8 mouse cellular contexts compared by ENCODE assay signal in the genomic region with DNA sequence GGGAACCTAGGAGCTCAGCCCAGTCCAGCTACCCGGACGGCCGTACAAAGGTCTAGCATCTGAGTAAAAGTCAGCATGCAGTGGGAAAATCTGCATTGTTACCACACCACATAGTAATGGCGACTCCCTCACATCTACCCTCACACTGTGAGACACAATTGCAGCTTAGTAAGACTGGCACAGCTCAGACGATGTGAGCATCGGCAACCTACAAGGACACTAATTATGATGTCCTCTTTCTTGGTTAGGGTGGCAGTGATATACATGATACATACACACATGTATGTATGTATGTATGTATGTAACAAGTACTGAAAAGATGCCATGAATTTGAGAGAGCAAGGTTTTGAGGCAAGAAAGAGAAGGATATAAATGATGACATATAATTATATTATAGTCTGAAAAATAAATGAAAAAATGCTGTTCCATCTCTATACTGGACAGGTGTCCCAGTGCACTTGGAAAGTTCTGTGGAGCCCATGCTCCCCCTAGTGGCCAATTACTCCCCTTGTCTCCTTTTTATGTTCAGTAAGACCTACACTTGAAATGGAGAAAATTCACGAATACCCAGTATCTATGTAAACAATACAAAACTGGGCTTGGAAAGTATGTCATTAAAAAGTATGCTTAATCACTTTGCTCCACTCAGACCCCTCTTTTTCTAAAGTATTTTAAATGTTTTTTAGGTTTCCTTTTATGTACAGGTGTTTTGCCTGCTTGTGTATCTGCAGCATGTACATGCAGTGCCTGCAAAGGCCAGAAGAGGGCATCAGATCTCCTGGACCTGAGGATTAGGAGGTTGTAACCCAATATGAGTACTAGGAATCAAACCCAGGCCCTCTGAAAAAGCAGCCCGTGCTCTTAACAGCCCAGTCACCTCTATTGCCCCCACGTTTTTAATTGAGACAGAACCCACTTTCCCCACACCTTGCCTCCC. TPM values are rescaled to one million over a fixed set of nuclear protein-coding genes. Genes with fewer than 3 reads are reported as not detected.
DNase-seq lines count a peak whose midpoint lies in the region; ATAC-seq and TF ChIP-seq lines count a peak whose summit lies in the region.
"Had no signal": no experiment of that assay in that cellular context is flagged by ENCODE, and none has a peak within 500 bp of the region (broad histone marks: within the 10 kb centered on the region; RNA-seq: fewer than 3 reads in every experiment).

No protein-coding gene starts in this region.

- peaks cover 3 to 12% of the 10 kb centered on the region in 2 experiments for H3K36me3 ChIP-seq in CH12.LX (replicated peaks in 1 of 2; ENCODE audit: control insufficient read depth in 1 of 2, insufficient read depth in 1 of 2, low read length in 1 of 2)
- no peaks in the 10 kb centered on the region for H3K36me3 ChIP-seq in liver, postnatal 0 days (replicated peaks; ENCODE audit: insufficient read depth, low read length)
- H3K36me3 ChIP-seq: hindbrain, embryonic 15.5 days had no signal

- no peak for TF ChIP-seq POLR2A in CH12.LX (IDR thresholded peaks at IDR 0.05; ENCODE audit: low read depth, low read length)

- no peak overlapping the region for H3K4me3 ChIP-seq in CH12.LX (replicated peaks in 1 of 3; ENCODE audit: low read depth in 2 of 3, low read length in 2 of 3, poor library complexity in 1 of 3)
- H3K4me3 ChIP-seq in liver, postnatal 0 days (ENCODE audit: low read depth, low read length): no peak overlapping the region
- H3K4me3 ChIP-seq: hindbrain, embryonic 15.5 days had no signal

- H3K4me2 ChIP-seq in CH12.LX (ENCODE audit: insufficient read depth, low read depth, poor library complexity, severe bottlenecking): no peak overlapping the region
- H3K4me2 ChIP-seq in liver, postnatal 0 days (ENCODE audit: low read depth, low read length): no peak overlapping the region
- H3K4me2 ChIP-seq: hindbrain, embryonic 15.5 days had no signal

- dilution Hi-C loops in CH12.LX (cut with MboI; ENCODE audit: extremely low pct_ligation_motif_present, extremely low pct_unique_long_range_greater_than_20kb, low sequenced_read_pairs): no loop called here

- peak; percentile 31 to 76 for TF ChIP-seq CTCF in CH12.LX (conservative IDR thresholded peaks at IDR 0.05 in 1 of 2, IDR thresholded peaks at IDR 0.05 in 1 of 2; ENCODE audit: low read depth in 2 of 2, low read length in 2 of 2)
- peak; percentile 73 for TF ChIP-seq CTCF in liver, postnatal 0 days (IDR thresholded peaks at IDR 0.05; ENCODE audit: low read depth)

- no peak overlapping the region for H3K9ac ChIP-seq in CH12.LX (ENCODE audit: insufficient read depth, low read depth)
- no peak overlapping the region for H3K9ac ChIP-seq in liver, postnatal 0 days (replicated peaks)
- H3K9ac ChIP-seq: hindbrain, embryonic 15.5 days had no signal

- DNase-seq in CH12.LX (ENCODE audit: extremely low read depth): peak; percentile 64
- DNase-seq in Muller cell, postnatal 12 days (ENCODE audit: inconsistent ontology term): peak; percentile 25
- DNase-seq in cerebellum, adult 8-10 months: peak; percentile 59
- peak; percentile 21 to 33 for DNase-seq in frontal cortex, postnatal 10 days (ENCODE audit: low spot score in 2 of 2)
- peak; percentile 80 for DNase-seq in kidney, postnatal 10 days
- DNase-seq in liver, postnatal 0 days: peak; percentile 58
- peak; percentile 51 for DNase-seq in right cerebral cortex, postnatal 14 days

- no peaks in the 10 kb centered on the region for H3K79me2 ChIP-seq in CH12.LX (replicated peaks; ENCODE audit: control insufficient read depth, extremely low read depth, insufficient read depth, poor library complexity, severe bottlenecking)

- TF ChIP-seq RAD21 in CH12.LX (IDR thresholded peaks at IDR 0.05; ENCODE audit: low read depth, low read length): peak; percentile 82

- in situ Hi-C loops in CH12.LX (cut with MboI; ENCODE audit: low pct_ligation_motif_present, low pct_unique_long_range_greater_than_20kb, low sequenced_read_pairs): no loop called here

- H3K9me3 ChIP-seq in CH12.LX (replicated peaks; ENCODE audit: low read length): no peaks in the 10 kb centered on the region
- no peaks in the 10 kb centered on the region for H3K9me3 ChIP-seq in liver, postnatal 0 days (ENCODE audit: low read length)
- H3K9me3 ChIP-seq: hindbrain, embryonic 15.5 days had no signal

- H3K27me3 ChIP-seq in CH12.LX (replicated peaks): no peaks in the 10 kb centered on the region
- H3K27me3 ChIP-seq in liver, postnatal 0 days (ENCODE audit: insufficient read depth, low read length): no peaks in the 10 kb centered on the region
- H3K27me3 ChIP-seq: hindbrain, embryonic 15.5 days had no signal

- H3K4me1 ChIP-seq in CH12.LX (ENCODE audit: control insufficient read depth in 1 of 2, insufficient read depth in 2 of 2): peaks cover 0 to 5% of the 10 kb centered on the region in 2 experiments; a peak in 1 of 4 replicates
- no peaks in the 10 kb centered on the region for H3K4me1 ChIP-seq in liver, postnatal 0 days (ENCODE audit: insufficient read depth)
- H3K4me1 ChIP-seq: hindbrain, embryonic 15.5 days had no signal

- WGBS in liver, postnatal 0 days (ENCODE audit: insufficient replicate concordance): 84% methylated on average over 9 of the region's 9 CpGs

- H3K27ac ChIP-seq in CH12.LX (ENCODE audit: insufficient read depth, low read depth): no peak overlapping the region
- no peak overlapping the region for H3K27ac ChIP-seq in liver, postnatal 0 days (ENCODE audit: low read depth)
- H3K27ac ChIP-seq: hindbrain, embryonic 15.5 days had no signal

- TF ChIP-seq EP300 in CH12.LX (IDR thresholded peaks at IDR 0.05; ENCODE audit: low read length): no peak
- no peak for TF ChIP-seq EP300 in liver, postnatal 0 days (IDR thresholded peaks at IDR 0.05; ENCODE audit: low read depth)

- no peak for ATAC-seq in liver, postnatal 0 days

TF ChIP-seq in CH12.LX, 34 proteins besides CTCF, POLR2A, EP300 and RAD21:
- TF ChIP-seq JUND (conservative IDR thresholded peaks at IDR 0.05; ENCODE audit: low read depth, low read length) (no peak), SMC3 (IDR thresholded peaks at IDR 0.05; ENCODE audit: low read depth, low read length) (peak; percentile 60), ZC3H11A (IDR thresholded peaks at IDR 0.05; ENCODE audit: low read depth, low read length) (0 out of 2 replicates have a peak, but pooled peaks have one; percentile 1)
TF ChIP-seq in CH12.LX: peak in this region for 2.

RNA-seq across cellular contexts. Expression of a gene that starts 57.5 kb away (rescaled TPM):
- total RNA-seq in CH12.LX (2012; rRNA removed) (13.4 and 14.5 TPM in 2 replicates), CH12.LX (2014; rRNA removed) (28.3 and 30.8 TPM in 2 replicates)
- polyA plus RNA-seq in CH12.LX (2012; ENCODE audit: insufficient read length, low read depth): 14.7 and 15.9 TPM in 2 replicates
- 4.2 and 4.4 TPM in 2 replicates for polyA plus RNA-seq in liver, postnatal 0 days (2015; fragmentation: Nextera tagmentation; extraction: Ambion mirVana)

Comparison
In these comparisons a context has a peak if more than half of its experiments do, and no peak if none do; other contexts are left out.
1. DNase-seq: peak in every context shown above with its lines; median percentile 80 in kidney, postnatal 10 days; 64 in CH12.LX; 59 in cerebellum, adult 8-10 months; 58 in liver, postnatal 0 days; 51 in right cerebral cortex, postnatal 14 days; 27 in frontal cortex, postnatal 10 days; 25 in Muller cell, postnatal 12 days.